ENCODE assay signal across 17 mouse cellular contexts in genomic region chr11:49768781-49769180, GRCm38 (mm10). TPM values are rescaled to one million over a fixed set of nuclear protein-coding genes. Genes with fewer than 3 reads are reported as not detected.
"Had no signal": no experiment of that assay in that cellular context is flagged by ENCODE, and none has a peak within 500 bp of the region (broad histone marks: within the 10 kb centered on the region; RNA-seq: fewer than 3 reads in every experiment).

No protein-coding gene starts in this region.

- H3K27me3 ChIP-seq: neural tube, embryonic 13.5 days; neural tube, embryonic 15.5 days; stomach, embryonic 15.5 days had no signal

- H3K9ac ChIP-seq: neural tube, embryonic 13.5 days; neural tube, embryonic 15.5 days; stomach, embryonic 15.5 days had no signal

- DNase-seq: retina, postnatal 1 day; right cerebral cortex, adult 18-20 months; right cerebral cortex, postnatal 14 days; right cerebral cortex, postnatal 25 days; right cerebral cortex, postnatal 4 days; spleen, adult 18-20 months; thymus, adult 18-20 months; thymus, adult 2 months; thymus, postnatal 14 days; thymus, postnatal 25 days; thymus, postnatal 36 days; thymus, postnatal 4 days had no signal

- H3K4me1 ChIP-seq: neural tube, embryonic 15.5 days had no signal

- H3K4me3 ChIP-seq: neural tube, embryonic 13.5 days; neural tube, embryonic 15.5 days; stomach, embryonic 15.5 days had no signal

- H3K9me3 ChIP-seq: neural tube, embryonic 13.5 days; neural tube, embryonic 15.5 days; stomach, embryonic 15.5 days had no signal

- H3K27ac ChIP-seq: neural tube, embryonic 13.5 days; neural tube, embryonic 15.5 days; stomach, embryonic 15.5 days; stomach, postnatal 0 days had no signal

- H3K36me3 ChIP-seq: neural tube, embryonic 13.5 days; neural tube, embryonic 15.5 days; stomach, embryonic 15.5 days had no signal

- H3K4me2 ChIP-seq: neural tube, embryonic 13.5 days; neural tube, embryonic 15.5 days; stomach, embryonic 15.5 days had no signal

RNA-seq across cellular contexts. Expression of gene Gfpt2, which starts 25.2 kb away (rescaled TPM):
- total RNA-seq: neutrophil, adult 5-6 weeks had no signal
